Mouse (Mus musculus) liver, adult 2 months (tissue): ENCODE measurements around the gene Slc6a20a. TPM values are rescaled to one million over a fixed set of nuclear protein-coding genes. Genes with fewer than 3 reads are reported as not detected.

Experiments
- DNase-seq: peaks from one replicate; pipeline ENCODE4 v3.0.0-alpha.2; 2011; ENCODE audit warnings: low read depth, low spot score; ENCODE audit errors: extremely low read depth
- H3K27ac ChIP-seq: fragments of 200-500 bp; replicated peaks from 2 replicates; pipeline ENCODE4 v1.5.1; 2012; ENCODE audit warnings: low read depth, mild to moderate bottlenecking, control low read depth, inconsistent platforms, low read length; ENCODE audit not compliant: insufficient read depth
- H3K27me3 ChIP-seq: fragments of 200-500 bp; 2 replicates; pipeline ENCODE4 v1.6.1; 2012; ENCODE audit warnings: mild to moderate bottlenecking, moderate library complexity, low read length, inconsistent platforms; ENCODE audit not compliant: control insufficient read depth, insufficient read depth
- H3K36me3 ChIP-seq: fragments of 200-500 bp; 2 replicates; pipeline ENCODE4 v1.6.1; 2012; ENCODE audit warnings: low read length, inconsistent platforms; ENCODE audit not compliant: control insufficient read depth, insufficient read depth
- H3K4me1 ChIP-seq: fragments of 200-500 bp; 2 replicates; pipeline ENCODE4 v1.6.1; 2011; ENCODE audit warnings: low read length; ENCODE audit not compliant: control insufficient read depth, insufficient read depth
- H3K4me3 ChIP-seq: fragments of 200-500 bp; 2 replicates; pipeline ENCODE4 v1.5.1; 2011; ENCODE audit warnings: low read depth, mild to moderate bottlenecking, control low read depth, low read length, moderate library complexity; ENCODE audit not compliant: insufficient read depth
- H3K79me2 ChIP-seq: fragments of 200-500 bp; 2 replicates; pipeline ENCODE4 v1.6.1; 2012; ENCODE audit warnings: inconsistent platforms, mild to moderate bottlenecking, low read length, moderate library complexity; ENCODE audit not compliant: control insufficient read depth, insufficient read depth
- H3K9ac ChIP-seq: fragments of 200-500 bp; 2 replicates; pipeline ENCODE4 v1.6.1; 2012; ENCODE audit warnings: low read depth, mild to moderate bottlenecking, control low read depth, inconsistent platforms, low read length
- CTCF ChIP-seq: fragments of 200-500 bp; IDR thresholded peaks from 2 replicates; pipeline ENCODE4 v1.5.1; 2011; ENCODE audit warnings: low read depth, low read length, control low read depth
- POLR2A ChIP-seq: fragments of 200-500 bp; IDR thresholded peaks from 2 replicates; pipeline ENCODE4 v1.6.1; 2011; ENCODE audit warnings: low read length, control low read depth; ENCODE audit not compliant: insufficient read depth; ENCODE audit errors: extremely low read depth
- WGBS: fragments of 180-500 bp; shearing (Covaris S2); methylation state at CpG from one replicate; pipeline ENCODE4 v1.1.7; 2018; 5-methylcytosine and 5-hydroxymethylcytosine counted together
- polyA plus RNA-seq: library from polyadenylated mRNA; depleted of rRNA; stranded (reverse); fragments of >200 nt; gene quantifications from 2 replicates; pipeline ENCODE4 v1.2.3, GENCODE M21; 2012
- total RNA-seq: library from RNA; depleted of rRNA; stranded (reverse); fragments of >200 nt; gene quantifications from 2 replicates; pipeline ENCODE4 v1.2.3, GENCODE M21; 2014

The Slc6a20a gene
- total and polyA plus RNA-seq, 2 experiments = not detected

DNA sequence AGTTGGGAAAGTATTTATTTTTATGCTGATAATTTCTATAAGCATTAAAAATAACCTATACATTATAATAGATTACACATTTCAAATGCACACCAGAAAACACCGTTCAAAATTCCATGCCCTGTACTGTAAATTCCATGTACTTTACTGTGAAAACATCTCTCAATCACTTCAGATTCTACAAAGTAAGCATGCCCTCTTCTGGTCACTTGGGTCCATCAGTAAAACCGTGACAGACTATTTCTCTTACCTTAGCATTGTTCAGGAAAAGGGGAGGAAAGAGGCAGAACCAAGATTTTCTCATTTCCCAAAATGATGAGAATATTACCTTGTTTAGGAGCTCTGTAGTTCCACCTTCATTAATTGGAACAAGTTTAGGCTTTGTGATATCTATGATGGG, 30.5 kb upstream of the Slc6a20a start:
- no peak for DNase-seq
- WGBS = 48% methylated on average over 2 of the region's 2 CpGs
- Histone ChIP-seq H3K79me2 (no peaks in the 10 kb centered on the region), H3K27ac (no peak overlapping the region), H3K4me1 (no peaks in the 10 kb centered on the region), H3K9ac (no peak overlapping the region), H3K4me3 (no peak overlapping the region), H3K27me3 (no peaks in the 10 kb centered on the region), H3K36me3 (peaks cover 36% of the 10 kb centered on the region)
- no peak for TF ChIP-seq POLR2A
- TF ChIP-seq CTCF = no peak

DNA sequence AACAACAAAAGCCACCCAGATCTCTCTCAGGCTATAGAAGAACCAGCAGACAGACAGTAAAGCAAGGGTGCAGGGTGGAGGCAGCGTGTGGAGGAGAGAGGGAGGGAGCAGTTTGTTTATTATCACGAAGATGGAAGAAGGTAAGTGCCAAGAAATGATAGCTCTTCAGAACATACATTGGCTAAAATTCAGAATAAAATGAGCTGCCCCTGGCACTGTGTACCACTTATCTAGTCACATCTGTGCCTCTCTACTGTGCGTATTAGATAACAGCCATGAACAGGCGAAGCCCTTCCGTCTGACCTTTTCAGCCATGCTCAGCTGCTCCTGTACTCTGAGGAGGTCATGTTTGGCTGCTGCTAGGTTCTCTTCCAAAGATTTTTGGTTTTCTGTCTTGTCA, 23.1 kb upstream of the Slc6a20a start:
- no peak for DNase-seq
- no peaks in the 10 kb centered on the region for H3K79me2 ChIP-seq
- no peak overlapping the region for H3K27ac ChIP-seq
- H3K4me1 ChIP-seq = no peaks in the 10 kb centered on the region
- WGBS = 90% methylated on average over 5 of the region's 5 CpGs
- no peaks in the 10 kb centered on the region for H3K27me3 ChIP-seq
- no peak for TF ChIP-seq CTCF
- no peak for TF ChIP-seq POLR2A
- no peak overlapping the region for H3K9ac ChIP-seq
- no peak overlapping the region for H3K4me3 ChIP-seq
- H3K36me3 ChIP-seq = peaks cover 39% of the 10 kb centered on the region

DNA sequence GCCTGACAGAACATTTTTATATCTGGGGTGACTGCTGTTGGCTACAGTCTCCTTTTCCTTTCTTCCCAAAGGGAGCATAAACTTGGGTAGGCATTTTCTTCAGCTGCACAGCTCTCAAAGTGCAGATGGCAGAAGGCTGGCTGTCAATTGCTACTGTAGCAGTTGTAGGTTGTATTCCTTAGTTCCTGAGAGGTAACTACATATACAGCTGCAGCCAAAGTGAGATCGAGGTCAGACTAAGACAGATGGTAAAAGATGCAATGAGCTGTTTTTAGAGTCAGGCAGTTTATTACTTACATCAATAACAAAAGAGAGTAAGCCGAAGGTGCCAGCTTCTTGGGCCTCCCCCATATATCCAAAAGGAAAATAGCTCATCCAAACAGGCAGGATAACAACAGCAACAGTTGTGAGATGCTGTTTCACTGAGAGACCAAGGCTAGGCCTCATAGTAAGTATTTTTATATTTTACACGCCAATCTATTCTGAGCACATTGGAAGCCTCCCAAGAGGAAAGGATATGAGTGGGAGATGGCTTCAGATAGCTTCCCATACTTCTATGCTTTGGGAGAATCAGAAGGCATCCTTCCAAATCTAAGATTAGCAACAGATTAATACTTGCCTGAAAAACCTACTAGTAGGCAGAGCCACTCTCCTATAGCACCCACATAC, 17.1 kb upstream of the Slc6a20a start:
- no peak for DNase-seq
- Histone ChIP-seq H3K79me2 (no peaks in the 10 kb centered on the region), H3K4me3 (no peak overlapping the region), H3K9ac (no peak overlapping the region), H3K27ac (no peak overlapping the region), H3K4me1 (no peaks in the 10 kb centered on the region), H3K36me3 (peaks cover 27% of the 10 kb centered on the region), H3K27me3 (no peaks in the 10 kb centered on the region)
- WGBS = 93% methylated on average over 3 of the region's 3 CpGs
- TF ChIP-seq CTCF = no peak
- no peak for TF ChIP-seq POLR2A

DNA sequence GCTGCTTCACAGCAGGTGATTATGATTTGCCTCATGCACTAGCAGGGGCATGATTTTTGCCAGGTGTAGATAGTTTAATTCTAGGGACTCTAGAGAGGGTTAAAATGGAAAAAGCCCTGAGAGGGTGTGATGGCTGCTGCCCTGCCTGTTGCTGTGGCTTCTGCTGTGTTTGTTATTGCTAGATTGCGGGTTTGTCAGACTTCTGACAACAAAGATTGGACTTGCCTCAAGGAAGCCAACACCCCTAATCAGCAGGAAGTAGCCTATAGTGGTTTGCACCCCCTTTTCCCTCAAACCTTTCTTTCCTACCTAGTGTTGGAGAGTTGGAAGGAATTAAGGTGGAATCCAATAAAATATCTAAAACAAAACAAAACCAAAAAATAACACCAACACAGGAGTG, 9.5 kb upstream of the Slc6a20a start:
- no peak for DNase-seq
- no peak for TF ChIP-seq POLR2A
- TF ChIP-seq CTCF = no peak
- Histone ChIP-seq H3K36me3 (peaks cover 8% of the 10 kb centered on the region; the same call in 1 of the 2 replicates), H3K4me1 (no peaks in the 10 kb centered on the region), H3K4me3 (no peak overlapping the region), H3K79me2 (no peaks in the 10 kb centered on the region), H3K27ac (no peak overlapping the region), H3K9ac (no peak overlapping the region), H3K27me3 (no peaks in the 10 kb centered on the region)
- WGBS = 86% methylated on average over 1 of the region's 1 CpGs

- H3K4me1 ChIP-seq = no peaks in the 10 kb centered on the region
- no peak overlapping the region for H3K9ac ChIP-seq
- TF ChIP-seq POLR2A = no peak
- TF ChIP-seq CTCF = no peak
- no peaks in the 10 kb centered on the region for H3K27me3 ChIP-seq
- H3K4me3 ChIP-seq = no peak overlapping the region
- no peaks in the 10 kb centered on the region for H3K79me2 ChIP-seq
- no peak overlapping the region for H3K27ac ChIP-seq
- no peaks in the 10 kb centered on the region for H3K36me3 ChIP-seq
- DNase-seq = no peak
- WGBS = 84% methylated on average over 5 of the region's 5 CpGs
Observed at GRCm38 (mm10) chr9:123686206-123686605, 7.5 kb upstream of the Slc6a20a start.

DNA sequence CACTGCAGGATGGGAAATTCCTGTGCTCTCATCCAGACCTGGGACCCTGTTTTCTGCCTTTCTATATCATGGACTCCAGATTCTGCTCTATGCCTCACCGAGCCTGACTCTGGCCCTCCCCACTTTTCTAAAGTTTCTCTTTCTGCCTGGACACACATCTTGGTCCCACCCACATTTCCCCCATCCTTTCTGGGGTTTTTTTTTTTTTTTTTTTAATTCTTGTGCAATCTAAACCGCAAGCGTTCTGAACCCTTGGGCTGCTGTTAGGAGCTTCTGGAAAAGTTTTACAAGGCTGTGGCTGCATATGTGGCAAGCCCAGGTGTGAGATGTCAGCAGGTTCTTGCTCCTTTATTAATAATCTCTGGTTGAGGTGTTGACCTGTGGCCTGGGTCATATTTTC, 5.0 kb upstream of the Slc6a20a start:
- Histone ChIP-seq H3K9ac (no peak overlapping the region), H3K4me3 (no peak overlapping the region), H3K27ac (no peak overlapping the region), H3K27me3 (peaks cover 2% of the 10 kb centered on the region), H3K79me2 (no peaks in the 10 kb centered on the region), H3K36me3 (no peaks in the 10 kb centered on the region), H3K4me1 (peaks cover under 1% of the 10 kb centered on the region; the same call in 1 of the 2 replicates)
- 55% methylated on average over 3 of the region's 3 CpGs for WGBS
- TF ChIP-seq POLR2A (no peak), CTCF (no peak)
- DNase-seq = no peak
